Mouse (Mus musculus) bone marrow macrophage, adult 2 months (primary cell): Measurements from ENCODE around the gene Defb38.

Source experiments
- CTCF ChIP-seq: IDR thresholded peaks from 2 replicates; pipeline ENCODE4 v1.5.1; 2012; ENCODE audit warnings: low read depth, mild to moderate bottlenecking, low read length, moderate library complexity
- POLR2A ChIP-seq: IDR thresholded peaks from 2 replicates; pipeline ENCODE4 v1.6.1; 2012; ENCODE audit warnings: mild to moderate bottlenecking, low read depth, low read length, borderline replicate concordance

DNA sequence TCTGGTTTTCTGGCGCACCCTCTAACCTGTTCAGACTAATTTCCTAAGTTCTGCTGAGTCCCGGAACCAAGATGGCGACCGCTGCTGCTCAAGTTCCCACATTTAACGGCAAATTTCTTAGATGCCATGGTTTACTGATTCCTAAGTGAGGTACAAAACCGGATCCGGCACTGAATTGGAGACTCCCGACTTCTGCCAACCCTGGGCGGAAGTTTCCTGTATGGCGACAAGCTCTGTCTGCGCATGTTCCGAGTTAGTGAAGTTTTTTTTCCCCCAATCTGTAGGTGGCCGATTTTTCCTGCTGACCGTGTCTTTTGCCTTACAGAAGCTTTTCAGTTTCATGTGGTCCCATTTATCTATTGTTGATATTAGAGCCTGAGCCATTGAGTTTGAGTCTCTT, 18.9 kb upstream of the Defb38 start:
- TF ChIP-seq POLR2A, result no peak
- TF ChIP-seq CTCF, result no peak
